Mouse (Mus musculus): ENCODE data around the gene Hspb9.

The Hspb9 gene

GRCm38 (mm10) chr11:100710528-100710927, 3.1 kb upstream of the Hspb9 start:
- Histone ChIP-seq H3K36me3 (ENCODE audit: insufficient read depth, low read length) (peaks cover 67% of the 10 kb centered on the region), H3K4me1 (replicated peaks; ENCODE audit: low read depth, low read length) (peaks cover 74% of the 10 kb centered on the region), H3K27me3 (ENCODE audit: insufficient read depth, low read length) (no peaks in the 10 kb centered on the region), H3K4me3 (replicated peaks; ENCODE audit: low read length) (peak overlapping the region; percentile 94; the same call in 1 of the 2 replicates), H3K9me3 (ENCODE audit: low read length) (no peaks in the 10 kb centered on the region)
- TF ChIP-seq NANOG (IDR thresholded peaks at IDR 0.05; ENCODE audit: borderline replicate concordance, low read length) (no peak), CTCF (conservative IDR thresholded peaks at IDR 0.05; ENCODE audit: low read length) (no peak), POU5F1 (IDR thresholded peaks at IDR 0.05; ENCODE audit: borderline replicate concordance, low read length) (no peak)

- H3K36me3 ChIP-seq (ENCODE audit: insufficient read depth, low read length), result peaks cover 67% of the 10 kb centered on the region
- TF ChIP-seq CTCF (conservative IDR thresholded peaks at IDR 0.05; ENCODE audit: low read length) (no peak), POU5F1 (IDR thresholded peaks at IDR 0.05; ENCODE audit: borderline replicate concordance, low read length) (no peak), NANOG (IDR thresholded peaks at IDR 0.05; ENCODE audit: borderline replicate concordance, low read length) (no peak)
- H3K9me3 ChIP-seq (ENCODE audit: low read length), result no peaks in the 10 kb centered on the region
- no peaks in the 10 kb centered on the region for H3K27me3 ChIP-seq (ENCODE audit: insufficient read depth, low read length)
- peaks cover 74% of the 10 kb centered on the region for H3K4me1 ChIP-seq (replicated peaks; ENCODE audit: low read depth, low read length)
- H3K4me3 ChIP-seq (replicated peaks; ENCODE audit: low read length), result peak overlapping the region; percentile 94
Observed at GRCm38 (mm10) chr11:100710977-100711376, 2.7 kb upstream of the Hspb9 start.

GRCm38 (mm10) chr11:100711783-100712615, 1.7 kb upstream of the Hspb9 start, which contains the start of gene Kat2a:
Gene Kat2a, minus strand, starts transcription at chr11:100712465.
- Histone ChIP-seq H3K27me3 (ENCODE audit: insufficient read depth, low read length) (no peaks in the 10 kb centered on the region), H3K4me3 (replicated peaks; ENCODE audit: low read length) (peak within 1 kb of the TSS; percentile 94), H3K9me3 (ENCODE audit: low read length) (no peaks in the 10 kb centered on the region), H3K4me1 (replicated peaks; ENCODE audit: low read depth, low read length) (peaks cover 83% of the 10 kb centered on the region), H3K36me3 (ENCODE audit: insufficient read depth, low read length) (peaks cover 67% of the 10 kb centered on the region)
- TF ChIP-seq NANOG (IDR thresholded peaks at IDR 0.05; ENCODE audit: borderline replicate concordance, low read length) (no peak), CTCF (conservative IDR thresholded peaks at IDR 0.05; ENCODE audit: low read length) (no peak), POU5F1 (IDR thresholded peaks at IDR 0.05; ENCODE audit: borderline replicate concordance, low read length) (no peak)

- peak overlapping the region; percentile 94 for H3K4me3 ChIP-seq (replicated peaks; ENCODE audit: low read length)
- H3K9me3 ChIP-seq (ENCODE audit: low read length), result no peaks in the 10 kb centered on the region
- H3K36me3 ChIP-seq (ENCODE audit: insufficient read depth, low read length), result peaks cover 67% of the 10 kb centered on the region
- no peaks in the 10 kb centered on the region for H3K27me3 ChIP-seq (ENCODE audit: insufficient read depth, low read length)
- H3K4me1 ChIP-seq (replicated peaks; ENCODE audit: low read depth, low read length), result peaks cover 89% of the 10 kb centered on the region
- no peak for TF ChIP-seq CTCF (conservative IDR thresholded peaks at IDR 0.05; ENCODE audit: low read length)
- TF ChIP-seq POU5F1 (IDR thresholded peaks at IDR 0.05; ENCODE audit: borderline replicate concordance, low read length), result no peak
Observed at GRCm38 (mm10) chr11:100713174-100713573, 476 bp upstream of the Hspb9 start.

- H3K4me3 ChIP-seq (replicated peaks; ENCODE audit: low read length), result peak overlapping the region; percentile 94
- TF ChIP-seq NANOG (IDR thresholded peaks at IDR 0.05; ENCODE audit: borderline replicate concordance, low read length) (no peak), CTCF (conservative IDR thresholded peaks at IDR 0.05; ENCODE audit: low read length) (peak; percentile 68), POU5F1 (IDR thresholded peaks at IDR 0.05; ENCODE audit: borderline replicate concordance, low read length) (no peak)
- peaks cover 66% of the 10 kb centered on the region for H3K36me3 ChIP-seq (ENCODE audit: insufficient read depth, low read length)
- H3K27me3 ChIP-seq (ENCODE audit: insufficient read depth, low read length), result no peaks in the 10 kb centered on the region
- H3K9me3 ChIP-seq (ENCODE audit: low read length), result no peaks in the 10 kb centered on the region
- peaks cover 89% of the 10 kb centered on the region for H3K4me1 ChIP-seq (replicated peaks; ENCODE audit: low read depth, low read length)
Observed at GRCm38 (mm10) chr11:100714534-100714915, 875 bp downstream of the Hspb9 start.

GRCm38 (mm10) chr11:100714948-100715347, 1.3 kb downstream of the Hspb9 start:
- Histone ChIP-seq H3K4me1 (replicated peaks; ENCODE audit: low read depth, low read length) (peaks cover 89% of the 10 kb centered on the region), H3K27me3 (ENCODE audit: insufficient read depth, low read length) (no peaks in the 10 kb centered on the region), H3K36me3 (ENCODE audit: insufficient read depth, low read length) (peaks cover 66% of the 10 kb centered on the region), H3K4me3 (replicated peaks; ENCODE audit: low read length) (peak overlapping the region; percentile 94; the same call in 1 of the 2 replicates), H3K9me3 (ENCODE audit: low read length) (no peaks in the 10 kb centered on the region)
- TF ChIP-seq NANOG (IDR thresholded peaks at IDR 0.05; ENCODE audit: borderline replicate concordance, low read length) (no peak), POU5F1 (IDR thresholded peaks at IDR 0.05; ENCODE audit: borderline replicate concordance, low read length) (no peak), CTCF (conservative IDR thresholded peaks at IDR 0.05; ENCODE audit: low read length) (no peak)

GRCm38 (mm10) chr11:100716649-100717048, 3.0 kb downstream of the Hspb9 start:
- TF ChIP-seq POU5F1 (IDR thresholded peaks at IDR 0.05; ENCODE audit: borderline replicate concordance, low read length), result no peak
- no peak for TF ChIP-seq NANOG (IDR thresholded peaks at IDR 0.05; ENCODE audit: borderline replicate concordance, low read length)
- TF ChIP-seq CTCF (conservative IDR thresholded peaks at IDR 0.05; ENCODE audit: low read length), result no peak
- Histone ChIP-seq H3K9me3 (ENCODE audit: low read length) (no peaks in the 10 kb centered on the region), H3K27me3 (ENCODE audit: insufficient read depth, low read length) (no peaks in the 10 kb centered on the region)

GRCm38 (mm10) chr11:100718462-100718861, 4.8 kb downstream of the Hspb9 start:
- H3K27me3 ChIP-seq (ENCODE audit: insufficient read depth, low read length), result no peaks in the 10 kb centered on the region
- peaks cover 68% of the 10 kb centered on the region for H3K36me3 ChIP-seq (ENCODE audit: insufficient read depth, low read length)
- peaks cover 94% of the 10 kb centered on the region for H3K4me1 ChIP-seq (replicated peaks; ENCODE audit: low read depth, low read length)
- H3K4me3 ChIP-seq (replicated peaks; ENCODE audit: low read length), result no peak overlapping the region
- TF ChIP-seq CTCF (conservative IDR thresholded peaks at IDR 0.05; ENCODE audit: low read length), result no peak
- no peak for TF ChIP-seq POU5F1 (IDR thresholded peaks at IDR 0.05; ENCODE audit: borderline replicate concordance, low read length)
- no peaks in the 10 kb centered on the region for H3K9me3 ChIP-seq (ENCODE audit: low read length)

More at GRCm38 (mm10) chr11:100716649-100717048, 3.0 kb downstream of the Hspb9 start:
- Histone ChIP-seq H3K4me3 (replicated peaks; ENCODE audit: low read length) (no peak overlapping the region), H3K36me3 (ENCODE audit: insufficient read depth, low read length) (peaks cover 64% of the 10 kb centered on the region), H3K4me1 (replicated peaks; ENCODE audit: low read depth, low read length) (peaks cover 89% of the 10 kb centered on the region)
